Mouse (Mus musculus): ENCODE measurements around the gene Akap12. TPM values are rescaled to one million over a fixed set of nuclear protein-coding genes. Genes with fewer than 3 reads are reported as not detected.

Akap12 gene
- polyA plus RNA-seq, 1 experiment from 2014 or later = 47.0 TPM

GRCm38 (mm10) chr10:4250681-4251080 lies 15.5 kb upstream of the Akap12 start:
- no peak overlapping the region for H3K4me2 ChIP-seq (replicated peaks)
- no peak for ATAC-seq (ENCODE audit: low FRiP score)
- no peak overlapping the region for H3K9ac ChIP-seq
- WGBS = 92% methylated on average over 3 of the region's 3 CpGs
- no peaks in the 10 kb centered on the region for H3K4me1 ChIP-seq (replicated peaks; ENCODE audit: control insufficient read depth, insufficient read depth, low read length)
- H3K9me3 ChIP-seq (ENCODE audit: control insufficient read depth, low read length) = no peaks in the 10 kb centered on the region
- no peaks in the 10 kb centered on the region for H3K36me3 ChIP-seq (replicated peaks; ENCODE audit: control insufficient read depth, insufficient read depth)
- no peak for DNase-seq (ENCODE audit: low spot score)
- H3K27ac ChIP-seq = no peak overlapping the region
- no peak overlapping the region for H3K4me3 ChIP-seq (replicated peaks; ENCODE audit: low read length)
- no peaks in the 10 kb centered on the region for H3K27me3 ChIP-seq (ENCODE audit: control insufficient read depth, insufficient read depth, low read length)

GRCm38 (mm10) chr10:4253613-4254012 lies 12.6 kb upstream of the Akap12 start:
- H3K9me3 ChIP-seq (ENCODE audit: control insufficient read depth, low read length) = no peaks in the 10 kb centered on the region
- no peak overlapping the region for H3K9ac ChIP-seq
- H3K4me2 ChIP-seq (replicated peaks) = no peak overlapping the region
- WGBS = 82% methylated on average over 4 of the region's 4 CpGs
- DNase-seq (ENCODE audit: low spot score) (no peak), ATAC-seq (ENCODE audit: low FRiP score) (no peak)
- no peak overlapping the region for H3K27ac ChIP-seq
- H3K4me1 ChIP-seq (replicated peaks; ENCODE audit: control insufficient read depth, insufficient read depth, low read length) = no peaks in the 10 kb centered on the region
- H3K27me3 ChIP-seq (ENCODE audit: control insufficient read depth, insufficient read depth, low read length) = no peaks in the 10 kb centered on the region
- no peak overlapping the region for H3K4me3 ChIP-seq (replicated peaks; ENCODE audit: low read length)
- no peaks in the 10 kb centered on the region for H3K36me3 ChIP-seq (replicated peaks; ENCODE audit: control insufficient read depth, insufficient read depth)

GRCm38 (mm10) chr10:4254459-4254858 lies 11.7 kb upstream of the Akap12 start:
- WGBS = 54% methylated on average over 5 of the region's 5 CpGs
- H3K27me3 ChIP-seq (ENCODE audit: control insufficient read depth, insufficient read depth, low read length) = no peaks in the 10 kb centered on the region
- H3K36me3 ChIP-seq (replicated peaks; ENCODE audit: control insufficient read depth, insufficient read depth) = no peaks in the 10 kb centered on the region
- no peaks in the 10 kb centered on the region for H3K4me1 ChIP-seq (replicated peaks; ENCODE audit: control insufficient read depth, insufficient read depth, low read length)
- no peak overlapping the region for H3K27ac ChIP-seq
- no peaks in the 10 kb centered on the region for H3K9me3 ChIP-seq (ENCODE audit: control insufficient read depth, low read length)
- no peak overlapping the region for H3K4me2 ChIP-seq (replicated peaks)
- no peak overlapping the region for H3K4me3 ChIP-seq (replicated peaks; ENCODE audit: low read length)
- DNase-seq (ENCODE audit: low spot score) = no peak
- no peak overlapping the region for H3K9ac ChIP-seq
- no peak for ATAC-seq (ENCODE audit: low FRiP score)

GRCm38 (mm10) chr10:4260925-4261324 lies 5.3 kb upstream of the Akap12 start:
- no peak for DNase-seq (ENCODE audit: low spot score)
- Histone ChIP-seq H3K4me3 (replicated peaks; ENCODE audit: low read length) (no peak overlapping the region), H3K9me3 (ENCODE audit: control insufficient read depth, low read length) (no peaks in the 10 kb centered on the region), H3K9ac (no peak overlapping the region), H3K27ac (no peak overlapping the region), H3K27me3 (ENCODE audit: control insufficient read depth, insufficient read depth, low read length) (no peaks in the 10 kb centered on the region), H3K4me2 (replicated peaks) (no peak overlapping the region), H3K4me1 (replicated peaks; ENCODE audit: control insufficient read depth, insufficient read depth, low read length) (peaks cover 10% of the 10 kb centered on the region), H3K36me3 (replicated peaks; ENCODE audit: control insufficient read depth, insufficient read depth) (no peaks in the 10 kb centered on the region)
- WGBS = 73% methylated on average over 5 of the region's 5 CpGs
- no peak for ATAC-seq (ENCODE audit: low FRiP score)

- H3K9ac ChIP-seq = no peak overlapping the region
- DNase-seq (ENCODE audit: low spot score) (no peak), ATAC-seq (ENCODE audit: low FRiP score) (no peak)
- H3K4me1 ChIP-seq (replicated peaks; ENCODE audit: control insufficient read depth, insufficient read depth, low read length) = peaks cover 12% of the 10 kb centered on the region
- H3K27ac ChIP-seq = no peak overlapping the region
- H3K4me2 ChIP-seq (replicated peaks) = no peak overlapping the region
- H3K27me3 ChIP-seq (ENCODE audit: control insufficient read depth, insufficient read depth, low read length) = no peaks in the 10 kb centered on the region
- no peaks in the 10 kb centered on the region for H3K9me3 ChIP-seq (ENCODE audit: control insufficient read depth, low read length)
- H3K36me3 ChIP-seq (replicated peaks; ENCODE audit: control insufficient read depth, insufficient read depth) = no peaks in the 10 kb centered on the region
- no peak overlapping the region for H3K4me3 ChIP-seq (replicated peaks; ENCODE audit: low read length)
- 73% methylated on average over 9 of the region's 9 CpGs for WGBS
Measured at GRCm38 (mm10) chr10:4261359-4261952, 4.7 kb upstream of the Akap12 start.

GRCm38 (mm10) chr10:4265641-4266040 lies 539 bp upstream of the Akap12 start:
- peak overlapping the region; percentile 97 for H3K4me2 ChIP-seq (replicated peaks)
- peaks cover 12% of the 10 kb centered on the region for H3K4me1 ChIP-seq (replicated peaks; ENCODE audit: control insufficient read depth, insufficient read depth, low read length)
- no peaks in the 10 kb centered on the region for H3K36me3 ChIP-seq (replicated peaks; ENCODE audit: control insufficient read depth, insufficient read depth)
- no peaks in the 10 kb centered on the region for H3K27me3 ChIP-seq (ENCODE audit: control insufficient read depth, insufficient read depth, low read length)
- peak overlapping the region; percentile 86 for H3K27ac ChIP-seq
- WGBS = 3% methylated on average over 13 of the region's 13 CpGs
- H3K9ac ChIP-seq = peak overlapping the region; percentile 89
- no peaks in the 10 kb centered on the region for H3K9me3 ChIP-seq (ENCODE audit: control insufficient read depth, low read length)
- ATAC-seq (ENCODE audit: low FRiP score) (peak; percentile 85), DNase-seq (ENCODE audit: low spot score) (peak; percentile 67)
- peak overlapping the region; percentile 81 for H3K4me3 ChIP-seq (replicated peaks; ENCODE audit: low read length)

- H3K4me3 ChIP-seq (replicated peaks; ENCODE audit: low read length) = peak overlapping the region; percentile 81
- peak overlapping the region; percentile 89 for H3K9ac ChIP-seq
- no peaks in the 10 kb centered on the region for H3K9me3 ChIP-seq (ENCODE audit: control insufficient read depth, low read length)
- H3K27me3 ChIP-seq (ENCODE audit: control insufficient read depth, insufficient read depth, low read length) = no peaks in the 10 kb centered on the region
- peak; percentile 33 for DNase-seq (ENCODE audit: low spot score)
- peak; percentile 58 for ATAC-seq (ENCODE audit: low FRiP score)
- H3K4me1 ChIP-seq (replicated peaks; ENCODE audit: control insufficient read depth, insufficient read depth, low read length) = peaks cover 12% of the 10 kb centered on the region
- H3K36me3 ChIP-seq (replicated peaks; ENCODE audit: control insufficient read depth, insufficient read depth) = no peaks in the 10 kb centered on the region
- H3K4me2 ChIP-seq (replicated peaks) = peak overlapping the region; percentile 97
- whole genome bisulfite sequencing = under 1% methylated on average over 11 of the region's 11 CpGs
- H3K27ac ChIP-seq = peak overlapping the region; percentile 86
Measured at GRCm38 (mm10) chr10:4266931-4267310, 741 bp downstream of the Akap12 start.

- no peak for DNase-seq (ENCODE audit: low spot score)
- no peak for ATAC-seq (ENCODE audit: low FRiP score)
- Histone ChIP-seq H3K4me3 (replicated peaks; ENCODE audit: low read length) (peak overlapping the region; percentile 81), H3K4me1 (replicated peaks; ENCODE audit: control insufficient read depth, insufficient read depth, low read length) (peaks cover 12% of the 10 kb centered on the region), H3K9me3 (ENCODE audit: control insufficient read depth, low read length) (no peaks in the 10 kb centered on the region), H3K27me3 (ENCODE audit: control insufficient read depth, insufficient read depth, low read length) (no peaks in the 10 kb centered on the region), H3K9ac (no peak overlapping the region), H3K27ac (no peak overlapping the region), H3K36me3 (replicated peaks; ENCODE audit: control insufficient read depth, insufficient read depth) (no peaks in the 10 kb centered on the region), H3K4me2 (replicated peaks) (peak overlapping the region; percentile 97)
- WGBS = 75% methylated on average over 7 of the region's 7 CpGs
Measured at GRCm38 (mm10) chr10:4267481-4267880, 1.3 kb downstream of the Akap12 start.

- Histone ChIP-seq H3K9me3 (ENCODE audit: control insufficient read depth, low read length) (no peaks in the 10 kb centered on the region), H3K27ac (no peak overlapping the region), H3K9ac (no peak overlapping the region), H3K4me2 (replicated peaks) (peak overlapping the region; percentile 97), H3K36me3 (replicated peaks; ENCODE audit: control insufficient read depth, insufficient read depth) (no peaks in the 10 kb centered on the region), H3K27me3 (ENCODE audit: control insufficient read depth, insufficient read depth, low read length) (no peaks in the 10 kb centered on the region), H3K4me3 (replicated peaks; ENCODE audit: low read length) (peak overlapping the region; percentile 81), H3K4me1 (replicated peaks; ENCODE audit: control insufficient read depth, insufficient read depth, low read length) (peaks cover 12% of the 10 kb centered on the region)
- WGBS = 89% methylated on average over 7 of the region's 7 CpGs
- no peak for ATAC-seq (ENCODE audit: low FRiP score)
- no peak for DNase-seq (ENCODE audit: low spot score)
Measured at GRCm38 (mm10) chr10:4268140-4268539, 2.0 kb downstream of the Akap12 start.

- H3K9me3 ChIP-seq (ENCODE audit: control insufficient read depth, low read length) = no peaks in the 10 kb centered on the region
Measured at GRCm38 (mm10) chr10:4275572-4275971, 9.4 kb downstream of the Akap12 start.

More at GRCm38 (mm10) chr10:4275572-4275971, 9.4 kb downstream of the Akap12 start:
- no peaks in the 10 kb centered on the region for H3K36me3 ChIP-seq (replicated peaks; ENCODE audit: control insufficient read depth, insufficient read depth)
- ATAC-seq (ENCODE audit: low FRiP score) = no peak
- no peak overlapping the region for H3K27ac ChIP-seq
- DNase-seq (ENCODE audit: low spot score) = no peak
- H3K9ac ChIP-seq = no peak overlapping the region
- no peaks in the 10 kb centered on the region for H3K4me1 ChIP-seq (replicated peaks; ENCODE audit: control insufficient read depth, insufficient read depth, low read length)
- no peak overlapping the region for H3K4me2 ChIP-seq (replicated peaks)
- no peak overlapping the region for H3K4me3 ChIP-seq (replicated peaks; ENCODE audit: low read length)
- 95% methylated on average over 10 of the region's 10 CpGs for WGBS
- H3K27me3 ChIP-seq (ENCODE audit: control insufficient read depth, insufficient read depth, low read length) = no peaks in the 10 kb centered on the region

All from hindbrain, embryonic 14.5 days (tissue).